Mouse (Mus musculus) cortical plate, adult 2 months (tissue): Measurements from ENCODE around the gene Daam2. TPM values are rescaled to one million over a fixed set of nuclear protein-coding genes. Genes with fewer than 3 reads are reported as not detected.

ENCODE experiments used
- H3K27ac ChIP-seq: fragments of 200-500 bp; 2 replicates; pipeline ENCODE4 v1.5.1; 2012; ENCODE audit warnings: low read length, control low read depth, inconsistent platforms; ENCODE audit not compliant: insufficient read depth
- H3K4me1 ChIP-seq: fragments of 200-500 bp; 2 replicates; pipeline ENCODE4 v1.6.1; 2011; ENCODE audit warnings: low read length; ENCODE audit not compliant: control insufficient read depth, insufficient read depth
- H3K4me3 ChIP-seq: fragments of 200-500 bp; 2 replicates; pipeline ENCODE4 v1.5.1; 2011; ENCODE audit warnings: mild to moderate bottlenecking, low read length, control low read depth; ENCODE audit not compliant: insufficient read depth
- CTCF ChIP-seq: fragments of 200-500 bp; IDR thresholded peaks from 2 replicates; pipeline ENCODE4 v1.5.1; 2011; ENCODE audit warnings: mild to moderate bottlenecking, control low read depth, low read length; ENCODE audit not compliant: insufficient read depth; ENCODE audit errors: extremely low read depth
- POLR2A ChIP-seq: fragments of 200-500 bp; IDR thresholded peaks from 2 replicates; pipeline ENCODE4 v1.6.1; 2011; ENCODE audit warnings: mild to moderate bottlenecking, low read length, control low read depth; ENCODE audit not compliant: insufficient read depth; ENCODE audit errors: extremely low read depth
- polyA plus RNA-seq: library from polyadenylated mRNA; depleted of rRNA; stranded (reverse); fragments of >200 nt; gene quantifications from 2 replicates; pipeline ENCODE4 v1.2.3, GENCODE M21; 2012; rRNA removed

Gene Daam2
- 38.3 and 40.9 TPM in 2 replicates for polyA plus RNA-seq

- peak within 1 kb of the TSS; percentile 45 for H3K4me3 ChIP-seq
- H3K27ac ChIP-seq, result peak within 1 kb of the TSS; percentile 26
- no peaks in the 10 kb centered on the region for H3K4me1 ChIP-seq
- TF ChIP-seq CTCF (no peak), POLR2A (0 out of 2 replicates have a peak, but pooled peaks have one; percentile 35)
These were observed at the start of gene Daam2 for GRCm38 (mm10) chr17:49563830-49564470. Gene Daam2 (minus strand): TSS chr17:49564343.

- Histone ChIP-seq H3K27ac (no peak overlapping the region), H3K4me3 (no peak overlapping the region), H3K4me1 (no peaks in the 10 kb centered on the region)
- TF ChIP-seq CTCF (no peak), POLR2A (no peak)
These were observed 46.2 kb upstream of the Daam2 start for GRCm38 (mm10) chr17:49610296-49610695.

- H3K4me1 ChIP-seq, result no peaks in the 10 kb centered on the region
- no peak overlapping the region for H3K27ac ChIP-seq
- H3K4me3 ChIP-seq, result no peak overlapping the region
- TF ChIP-seq CTCF (no peak), POLR2A (no peak)
These were observed 43.3 kb upstream of the Daam2 start for GRCm38 (mm10) chr17:49607351-49608027.

GRCm38 (mm10) chr17:49605397-49605796 is 41.3 kb upstream of the Daam2 start:
- H3K27ac ChIP-seq, result no peak overlapping the region
- no peak overlapping the region for H3K4me3 ChIP-seq
- H3K4me1 ChIP-seq, result no peaks in the 10 kb centered on the region
- TF ChIP-seq POLR2A, result no peak
- TF ChIP-seq CTCF, result no peak

GRCm38 (mm10) chr17:49590051-49590450 is 25.9 kb upstream of the Daam2 start:
- no peak for TF ChIP-seq CTCF
- TF ChIP-seq POLR2A, result no peak
- H3K27ac ChIP-seq, result no peak overlapping the region

GRCm38 (mm10) chr17:49582471-49582870 is 18.3 kb upstream of the Daam2 start:
- H3K27ac ChIP-seq, result no peak overlapping the region
- H3K4me3 ChIP-seq, result no peak overlapping the region
- TF ChIP-seq POLR2A (no peak), CTCF (no peak)
- H3K4me1 ChIP-seq, result no peaks in the 10 kb centered on the region

More at GRCm38 (mm10) chr17:49590051-49590450, 25.9 kb upstream of the Daam2 start:
- no peaks in the 10 kb centered on the region for H3K4me1 ChIP-seq
- H3K4me3 ChIP-seq, result no peak overlapping the region

- H3K4me3 ChIP-seq, result no peak overlapping the region
- no peaks in the 10 kb centered on the region for H3K4me1 ChIP-seq
- no peak overlapping the region for H3K27ac ChIP-seq
- no peak for TF ChIP-seq CTCF
- no peak for TF ChIP-seq POLR2A
These were observed 13.2 kb upstream of the Daam2 start for GRCm38 (mm10) chr17:49577321-49577720.

GRCm38 (mm10) chr17:49568717-49569116 is 4.6 kb upstream of the Daam2 start:
- Histone ChIP-seq H3K27ac (no peak overlapping the region), H3K4me3 (no peak overlapping the region), H3K4me1 (no peaks in the 10 kb centered on the region)
- no peak for TF ChIP-seq POLR2A
- no peak for TF ChIP-seq CTCF

- no peaks in the 10 kb centered on the region for H3K4me1 ChIP-seq
- H3K4me3 ChIP-seq, result peak overlapping the region; percentile 45; the same call in 1 of the 2 replicates
- TF ChIP-seq CTCF, result no peak
- TF ChIP-seq POLR2A, result no peak
- H3K27ac ChIP-seq, result no peak overlapping the region
These were observed 346 bp upstream of the Daam2 start for GRCm38 (mm10) chr17:49564489-49564888.

- H3K27ac ChIP-seq, result peak overlapping the region; percentile 26
- TF ChIP-seq POLR2A (no peak), CTCF (no peak)
- H3K4me3 ChIP-seq, result peak overlapping the region; percentile 45
- H3K4me1 ChIP-seq, result no peaks in the 10 kb centered on the region
These were observed 745 bp downstream of the Daam2 start for GRCm38 (mm10) chr17:49563416-49563780.
